Mouse (Mus musculus) intestine, postnatal 0 days (tissue): ENCODE results near the gene Erg28. TPM values are rescaled to one million over a fixed set of nuclear protein-coding genes. Genes with fewer than 3 reads are reported as not detected.

Experiments used
- ATAC-seq: fragments of 200-750 bp; cut with Nextera tagmentation; 2 replicates; pipeline ENCODE4 v1.8.0; 2017; ENCODE audit warnings: mild to moderate bottlenecking, moderate TSS enrichment, moderate library complexity
- H3K27ac ChIP-seq: fragments of 300-500 bp; sonication (generic); 2 replicates; pipeline ENCODE4 v1.5.1; 2014; ENCODE audit warnings: mild to moderate bottlenecking, low read depth, low read length, moderate library complexity
- H3K27me3 ChIP-seq: fragments of 300-500 bp; sonication (generic); replicated peaks from 2 replicates; pipeline ENCODE4 v1.6.1; 2014; ENCODE audit warnings: low read length, mixed read lengths; ENCODE audit not compliant: control insufficient read depth, insufficient read depth
- H3K36me3 ChIP-seq: fragments of 300-500 bp; sonication (generic); 2 replicates; pipeline ENCODE4 v1.6.1; 2014; ENCODE audit warnings: mild to moderate bottlenecking, moderate library complexity; ENCODE audit not compliant: control insufficient read depth, insufficient read depth
- H3K4me1 ChIP-seq: fragments of 300-500 bp; sonication (generic); replicated peaks from 2 replicates; pipeline ENCODE4 v1.6.1; 2014; ENCODE audit warnings: antibody characterized with exemption, low read length, mixed read lengths; ENCODE audit not compliant: control insufficient read depth, insufficient read depth
- H3K4me2 ChIP-seq: fragments of 300-500 bp; sonication (generic); replicated peaks from 2 replicates; pipeline ENCODE4 v1.6.1; 2014; ENCODE audit warnings: low read depth, mild to moderate bottlenecking, moderate library complexity
- H3K4me3 ChIP-seq: fragments of 300-500 bp; sonication (generic); 2 replicates; pipeline ENCODE4 v1.5.1; 2014; ENCODE audit warnings: low read depth, low read length
- H3K9ac ChIP-seq: fragments of 300-500 bp; sonication (generic); 2 replicates; pipeline ENCODE4 v1.6.1; 2014; ENCODE audit warnings: mild to moderate bottlenecking, low read depth, low read length
- H3K9me3 ChIP-seq: fragments of 300-500 bp; sonication (generic); 2 replicates; pipeline ENCODE4 v1.6.1; 2016; ENCODE audit warnings: mixed run types; ENCODE audit not compliant: control insufficient read depth
- CTCF ChIP-seq: sonication (generic); IDR thresholded peaks from 2 replicates; pipeline ENCODE4 v1.5.1; 2016; ENCODE audit warnings: low read depth, mild to moderate bottlenecking, control low read depth, antibody characterized with exemption, moderate library complexity
- WGBS: fragments of 180-500 bp; shearing (Covaris S2); extraction: QIAGEN DNeasy Blood & Tissue Kit; methylation state at CpG from one replicate; pipeline ENCODE4 v1.1.7; 2014; 5-methylcytosine and 5-hydroxymethylcytosine counted together
- polyA plus RNA-seq: library from polyadenylated mRNA; unstranded; fragments of >200 nt; fragmentation: Nextera tagmentation; extraction: Ambion mirVana; gene quantifications from 2 replicates; pipeline ENCODE4 v1.2.1, GENCODE M21; 2015

Gene Erg28
- polyA plus RNA-seq, 1 experiment from 2014 or later: 114 TPM

- peak; percentile 90 for TF ChIP-seq CTCF
- H3K9me3 ChIP-seq: no peaks in the 10 kb centered on the region
- H3K4me3 ChIP-seq: no peak overlapping the region
- no peaks in the 10 kb centered on the region for H3K4me1 ChIP-seq
- peak; percentile 51; the same call in 1 of the 2 replicates for ATAC-seq
- no peaks in the 10 kb centered on the region for H3K27me3 ChIP-seq
- peaks cover 16% of the 10 kb centered on the region; the same call in 1 of the 2 replicates for H3K36me3 ChIP-seq
- no peak overlapping the region for H3K9ac ChIP-seq
- WGBS: 70% methylated on average over 7 of the region's 7 CpGs
- no peak overlapping the region for H3K4me2 ChIP-seq
- no peak overlapping the region for H3K27ac ChIP-seq
Measured at GRCm38 (mm10) chr12:85848164-85848958, 24.0 kb upstream of the Erg28 start.

DNA sequence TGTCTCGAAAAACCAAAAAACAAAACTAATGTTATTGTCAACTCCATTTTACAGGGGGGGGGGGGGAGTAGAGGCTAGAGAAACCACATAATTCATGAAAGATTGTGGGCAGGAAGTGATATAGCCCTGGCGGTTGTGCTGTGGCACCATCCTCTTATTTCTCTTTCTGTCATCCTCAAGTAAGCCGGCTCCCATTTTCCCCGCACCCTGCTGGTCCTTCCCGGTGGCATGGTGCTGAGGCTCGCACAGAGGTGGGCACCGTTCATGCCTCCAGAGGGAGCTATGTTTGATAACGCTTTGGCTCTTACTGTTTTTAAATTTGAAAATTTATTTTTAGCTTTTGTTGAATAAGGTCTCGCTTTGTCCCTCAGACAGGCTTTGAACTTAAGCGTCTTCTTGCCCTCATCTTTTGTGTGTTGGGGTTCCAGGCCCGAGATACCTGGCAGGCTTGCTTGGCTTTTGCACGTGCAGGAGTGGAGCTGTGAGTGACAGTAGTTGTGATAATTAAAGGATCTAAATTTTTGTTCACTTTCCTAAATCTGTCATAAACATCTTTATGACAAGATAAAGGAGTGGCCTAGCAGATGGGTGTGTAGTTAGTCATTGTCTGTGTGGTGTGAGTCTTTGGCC, 15.1 kb upstream of the Erg28 start:
- Histone ChIP-seq H3K27ac (no peak overlapping the region), H3K27me3 (no peaks in the 10 kb centered on the region), H3K4me3 (no peak overlapping the region), H3K4me1 (no peaks in the 10 kb centered on the region), H3K4me2 (no peak overlapping the region), H3K9me3 (no peaks in the 10 kb centered on the region), H3K9ac (no peak overlapping the region), H3K36me3 (peaks cover 3% of the 10 kb centered on the region; the same call in 1 of the 2 replicates)
- 92% methylated on average over 12 of the region's 12 CpGs for whole genome bisulfite sequencing
- no peak for ATAC-seq
- no peak for TF ChIP-seq CTCF

DNA sequence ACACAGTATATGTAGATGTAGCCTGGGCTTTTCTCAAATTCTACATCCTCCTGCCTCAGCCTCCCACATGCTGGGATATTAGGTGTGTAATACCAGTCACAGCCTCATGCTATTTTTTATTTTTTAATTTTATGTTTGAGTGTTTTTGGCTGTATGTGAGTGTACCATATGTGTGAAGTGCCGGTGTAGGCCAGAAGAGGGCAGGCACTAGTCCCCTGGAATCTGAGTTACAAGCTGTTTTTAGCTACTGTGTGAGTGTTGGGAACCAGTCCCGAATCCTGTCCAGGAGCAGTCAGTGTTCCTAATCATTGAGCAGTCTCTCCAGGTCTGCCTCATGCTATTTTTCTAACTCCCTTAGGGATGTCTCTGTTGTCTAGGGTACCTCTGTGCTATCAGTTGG, 13.4 kb upstream of the Erg28 start:
- no peak overlapping the region for H3K4me2 ChIP-seq
- no peak overlapping the region for H3K27ac ChIP-seq
- H3K36me3 ChIP-seq: peaks cover 7% of the 10 kb centered on the region; the same call in 1 of the 2 replicates
- H3K9me3 ChIP-seq: no peaks in the 10 kb centered on the region
- TF ChIP-seq CTCF: peak; percentile 32
- H3K4me1 ChIP-seq: no peaks in the 10 kb centered on the region
- ATAC-seq: no peak
- no peak overlapping the region for H3K4me3 ChIP-seq
- 94% methylated on average over 2 of the region's 2 CpGs for WGBS
- no peaks in the 10 kb centered on the region for H3K27me3 ChIP-seq
- no peak overlapping the region for H3K9ac ChIP-seq

DNA sequence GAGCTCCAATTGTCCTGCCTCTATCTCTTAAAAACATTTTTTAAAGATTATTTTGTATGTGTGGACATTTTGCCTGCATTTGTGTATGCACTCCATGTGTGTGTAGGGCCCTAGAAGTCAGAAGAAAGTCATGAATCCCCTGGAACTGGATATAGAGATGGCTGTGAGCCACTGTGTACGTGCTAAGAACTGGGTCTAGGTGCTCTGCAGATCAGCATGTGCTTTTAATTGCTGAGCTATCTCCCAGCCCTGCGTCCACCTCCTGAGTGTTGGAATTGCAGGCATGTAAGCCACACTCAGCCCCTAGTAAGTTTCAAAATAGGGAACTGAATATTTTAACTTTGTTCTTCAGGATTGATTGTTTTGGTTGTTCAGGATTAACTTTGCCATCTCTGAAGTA, 10.2 kb upstream of the Erg28 start:
- no peaks in the 10 kb centered on the region for H3K27me3 ChIP-seq
- TF ChIP-seq CTCF: no peak
- H3K4me1 ChIP-seq: no peaks in the 10 kb centered on the region
- H3K4me2 ChIP-seq: no peak overlapping the region
- no peak overlapping the region for H3K4me3 ChIP-seq
- H3K9ac ChIP-seq: no peak overlapping the region
- peaks cover 22% of the 10 kb centered on the region; the same call in 1 of the 2 replicates for H3K36me3 ChIP-seq
- no peaks in the 10 kb centered on the region for H3K9me3 ChIP-seq
- 77% methylated on average over 2 of the region's 2 CpGs for whole genome bisulfite sequencing
- ATAC-seq: no peak
- no peak overlapping the region for H3K27ac ChIP-seq

GRCm38 (mm10) chr12:85830691-85831090, 6.3 kb upstream of the Erg28 start:
- H3K9ac ChIP-seq: no peak overlapping the region
- H3K27ac ChIP-seq: no peak overlapping the region
- no peak overlapping the region for H3K4me3 ChIP-seq
- no peaks in the 10 kb centered on the region for H3K9me3 ChIP-seq
- TF ChIP-seq CTCF: no peak
- no peaks in the 10 kb centered on the region for H3K4me1 ChIP-seq
- ATAC-seq: no peak
- no peaks in the 10 kb centered on the region for H3K27me3 ChIP-seq
- 70% methylated on average over 3 of the region's 3 CpGs for WGBS
- peaks cover 35% of the 10 kb centered on the region for H3K36me3 ChIP-seq
- no peak overlapping the region for H3K4me2 ChIP-seq

DNA sequence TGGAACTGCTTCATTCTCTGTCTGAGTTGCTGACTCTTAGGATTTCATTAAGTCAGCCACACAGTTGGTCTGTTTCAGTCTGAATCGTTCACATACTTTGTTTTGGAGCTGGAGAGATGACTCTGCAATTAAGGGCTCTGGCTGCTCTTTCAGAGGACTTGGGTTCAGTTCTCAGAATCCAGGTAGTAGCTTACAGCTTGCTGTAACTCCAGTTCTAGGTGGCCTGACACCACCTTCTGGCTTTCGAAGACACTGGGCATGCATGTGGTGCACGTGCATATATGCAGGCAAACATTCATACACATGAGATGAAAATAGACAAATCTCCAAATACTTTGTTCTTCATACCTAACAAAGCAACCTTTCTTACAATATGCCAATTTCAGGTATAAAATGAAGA, 5.5 kb upstream of the Erg28 start:
- Histone ChIP-seq H3K4me1 (no peaks in the 10 kb centered on the region), H3K4me3 (no peak overlapping the region), H3K4me2 (no peak overlapping the region), H3K36me3 (peaks cover 35% of the 10 kb centered on the region), H3K27ac (no peak overlapping the region), H3K27me3 (no peaks in the 10 kb centered on the region), H3K9ac (no peak overlapping the region), H3K9me3 (no peaks in the 10 kb centered on the region)
- no peak for ATAC-seq
- 87% methylated on average over 3 of the region's 3 CpGs for WGBS
- TF ChIP-seq CTCF: no peak
